35 mouse cellular contexts compared by ENCODE assay signal in genomic region chr9:63571895-63572294, GRCm38 (mm10). TPM values are rescaled to one million over a fixed set of nuclear protein-coding genes. Genes with fewer than 3 reads are reported as not detected.
DNase-seq lines count a peak whose midpoint lies in the region; ATAC-seq and TF ChIP-seq lines count a peak whose summit lies in the region.
"Had no signal": no experiment of that assay in that cellular context is flagged by ENCODE, and none has a peak within 500 bp of the region (broad histone marks: within the 10 kb centered on the region; RNA-seq: fewer than 3 reads in every experiment).

No protein-coding gene starts in this region.

- no peaks in the 10 kb centered on the region for H3K36me3 ChIP-seq in kidney, embryonic 15.5 days
- no peaks in the 10 kb centered on the region for H3K36me3 ChIP-seq in kidney, embryonic 16.5 days (ENCODE audit: insufficient read depth, low read length)
- H3K36me3 ChIP-seq in thymus, adult 2 months (ENCODE audit: control insufficient read depth, insufficient read depth, low read length) = no peaks in the 10 kb centered on the region
- H3K36me3 ChIP-seq: embryonic facial prominence, embryonic 13.5 days; forebrain, embryonic 10.5 days; forebrain, embryonic 15.5 days; heart, embryonic 12.5 days; limb, embryonic 13.5 days; lung, embryonic 15.5 days; midbrain, embryonic 13.5 days; neural tube, embryonic 15.5 days; stomach, embryonic 15.5 days had no signal

- peaks cover 24% of the 10 kb centered on the region for H3K4me1 ChIP-seq in kidney, embryonic 15.5 days
- peaks cover 24% of the 10 kb centered on the region for H3K4me1 ChIP-seq in kidney, embryonic 16.5 days (ENCODE audit: insufficient read depth, low read length)
- peaks cover 2% of the 10 kb centered on the region; the same call in 1 of the 2 replicates for H3K4me1 ChIP-seq in thymus, adult 2 months (replicated peaks; ENCODE audit: control insufficient read depth, insufficient read depth, low read length)
- H3K4me1 ChIP-seq: stomach, embryonic 15.5 days had no signal

- no peak overlapping the region for H3K4me3 ChIP-seq in kidney, embryonic 15.5 days (replicated peaks)
- H3K4me3 ChIP-seq in kidney, embryonic 16.5 days (ENCODE audit: low read length) = no peak overlapping the region
- no peak overlapping the region for H3K4me3 ChIP-seq in thymus, adult 2 months (ENCODE audit: control insufficient read depth, insufficient read depth, low read length)
- H3K4me3 ChIP-seq: embryonic facial prominence, embryonic 13.5 days; forebrain, embryonic 10.5 days; forebrain, embryonic 15.5 days; heart, adult 2 months; heart, embryonic 12.5 days; limb, embryonic 13.5 days; lung, embryonic 15.5 days; midbrain, embryonic 13.5 days; neural tube, embryonic 15.5 days; stomach, embryonic 15.5 days had no signal

- no peak overlapping the region for H3K4me2 ChIP-seq in kidney, embryonic 15.5 days
- no peak overlapping the region for H3K4me2 ChIP-seq in kidney, embryonic 16.5 days (replicated peaks; ENCODE audit: low read depth, low read length)
- H3K4me2 ChIP-seq: embryonic facial prominence, embryonic 13.5 days; forebrain, embryonic 15.5 days; heart, embryonic 12.5 days; hindbrain, embryonic 14.5 days; limb, embryonic 13.5 days; liver, embryonic 11.5 days; lung, embryonic 15.5 days; midbrain, embryonic 13.5 days; neural tube, embryonic 15.5 days; stomach, embryonic 15.5 days had no signal

- H3K9me3 ChIP-seq in kidney, embryonic 15.5 days (replicated peaks) = no peaks in the 10 kb centered on the region
- no peaks in the 10 kb centered on the region for H3K9me3 ChIP-seq in kidney, embryonic 16.5 days (ENCODE audit: low read length)
- H3K9me3 ChIP-seq: embryonic facial prominence, embryonic 13.5 days; forebrain, embryonic 10.5 days; forebrain, embryonic 15.5 days; heart, embryonic 12.5 days; limb, embryonic 13.5 days; lung, embryonic 15.5 days; midbrain, embryonic 13.5 days; neural tube, embryonic 15.5 days; stomach, embryonic 15.5 days had no signal

- TF ChIP-seq CTCF in thymus, adult 2 months (IDR thresholded peaks at IDR 0.05; ENCODE audit: borderline replicate concordance, control insufficient read depth, extremely low read depth, insufficient read depth, low read length, poor library complexity) = no peak

- WGBS in kidney, embryonic 15.5 days = 24% methylated on average over 6 of the region's 6 CpGs
- 28% methylated on average over 6 of the region's 6 CpGs for WGBS in kidney, embryonic 16.5 days
- 5% methylated on average over 6 of the region's 6 CpGs for WGBS in thymus, adult 2 months

- TF ChIP-seq POLR2A in thymus, adult 2 months (IDR thresholded peaks at IDR 0.05; ENCODE audit: control insufficient read depth, extremely low read depth, insufficient read depth, low read length, poor library complexity) = no peak

- H3K27me3 ChIP-seq in kidney, embryonic 15.5 days = no peaks in the 10 kb centered on the region
- no peaks in the 10 kb centered on the region for H3K27me3 ChIP-seq in kidney, embryonic 16.5 days (ENCODE audit: insufficient read depth, low read length)
- H3K27me3 ChIP-seq in thymus, adult 2 months (ENCODE audit: control insufficient read depth, insufficient read depth, low read length) = no peaks in the 10 kb centered on the region
- H3K27me3 ChIP-seq: forebrain, embryonic 15.5 days; lung, embryonic 15.5 days; midbrain, embryonic 13.5 days; neural tube, embryonic 15.5 days; Patski; stomach, embryonic 15.5 days had no signal

- no peak for ATAC-seq in kidney, embryonic 15.5 days (replicated peaks; ENCODE audit: low FRiP score)
- ATAC-seq in kidney, embryonic 16.5 days (ENCODE audit: low FRiP score, low TSS enrichment) = no peak
- ATAC-seq: forebrain, embryonic 15.5 days; intestine, postnatal 0 days; midbrain, embryonic 13.5 days; Patski had no signal

- DNase-seq in cerebellum, postnatal 10 days = peak; percentile 39 to 57
- DNase-seq in cerebellum, postnatal 4 days (ENCODE audit: low spot score in 2 of 2) = no peak
- peak; percentile 24 for DNase-seq in thymus, postnatal 14 days
- DNase-seq in thymus, adult 2 months = no peak
- DNase-seq in gastrocnemius, postnatal 25 days = no peak
- DNase-seq: adrenal gland, postnatal 25 days; cerebellum, adult 11-12 months; cerebellum, postnatal 25 days; heart, adult 2 months; heart, postnatal 4 days; kidney, adult 9 months; layer of hippocampus, adult 9-11 months; retina, postnatal 1 day; right cerebral cortex, postnatal 14 days; thymus, postnatal 36 days had no signal

- 0 out of 2 replicates have a peak overlapping the region, but pooled peaks have one; percentile 27 for H3K27ac ChIP-seq in kidney, embryonic 15.5 days
- no peak overlapping the region for H3K27ac ChIP-seq in kidney, embryonic 16.5 days (ENCODE audit: low read length)
- H3K27ac ChIP-seq in thymus, adult 2 months (ENCODE audit: control insufficient read depth, insufficient read depth, low read length) = no peak overlapping the region
- H3K27ac ChIP-seq: embryonic facial prominence, embryonic 13.5 days; forebrain, embryonic 10.5 days; forebrain, embryonic 15.5 days; heart, adult 2 months; hindbrain, embryonic 14.5 days; limb, embryonic 13.5 days; lung, embryonic 15.5 days; midbrain, embryonic 13.5 days; neural tube, embryonic 15.5 days; stomach, embryonic 15.5 days had no signal

- H3K9ac ChIP-seq in kidney, embryonic 15.5 days = no peak overlapping the region
- no peak overlapping the region for H3K9ac ChIP-seq in kidney, embryonic 16.5 days (replicated peaks; ENCODE audit: low read length)
- H3K9ac ChIP-seq: embryonic facial prominence, embryonic 13.5 days; forebrain, embryonic 15.5 days; heart, embryonic 12.5 days; hindbrain, embryonic 14.5 days; limb, embryonic 13.5 days; lung, embryonic 15.5 days; midbrain, embryonic 13.5 days; neural tube, embryonic 15.5 days; stomach, embryonic 15.5 days had no signal

RNA-seq across cellular contexts. Expression of gene Iqch, which starts 30.4 kb away (rescaled TPM):
- polyA plus RNA-seq in kidney, embryonic 15.5 days (2015; fragmentation: Nextera tagmentation; extraction: Ambion mirVana) = 0.04 TPM in 1 of 2 replicates, not detected in the other
- polyA plus RNA-seq in kidney, embryonic 16.5 days (2015; fragmentation: Nextera tagmentation; extraction: Ambion mirVana) = not detected in 2 replicates
- 0.08 and 0.16 TPM in 2 replicates for polyA plus RNA-seq in thymus, adult 2 months (2012; rRNA removed)
- not detected for total RNA-seq in gastrocnemius, postnatal 25 days (2021)
- total RNA-seq: gastrocnemius, adult 18-20 months; gastrocnemius, postnatal 4 days; heart, adult 2 months; heart, postnatal 4 days; MEL had no signal
- polyA plus RNA-seq: embryonic facial prominence, embryonic 13.5 days; intestine, postnatal 0 days; liver, embryonic 16.5 days; small intestine, adult 2 months had no signal

RNA-seq across cellular contexts. Expression of gene Aagab, which starts 30.6 kb away (rescaled TPM):
- polyA plus RNA-seq in kidney, embryonic 15.5 days (2015; fragmentation: Nextera tagmentation; extraction: Ambion mirVana) = 32.7 and 33.3 TPM in 2 replicates
- 35.0 and 38.3 TPM in 2 replicates for polyA plus RNA-seq in kidney, embryonic 16.5 days (2015; fragmentation: Nextera tagmentation; extraction: Ambion mirVana)
- polyA plus RNA-seq in thymus, adult 2 months (2012; rRNA removed) = 39.5 and 46.5 TPM in 2 replicates
- total RNA-seq in gastrocnemius, postnatal 25 days (2021) = 10 to 100 TPM; 10.1 to 12.4 TPM

Comparison
In these comparisons a context has a peak if more than half of its experiments do, and no peak if none do; other contexts are left out.
1. DNase-seq: peak in cerebellum, postnatal 10 days (2 of 2) and thymus, postnatal 14 days (single experiment); none in cerebellum, postnatal 4 days (0 of 2), thymus, adult 2 months (single experiment) and gastrocnemius, postnatal 25 days (single experiment).